Mouse (Mus musculus) olfactory bulb, adult 2 months (tissue): ENCODE results near the gene Sparcl1.

ENCODE experiments used
- CTCF ChIP-seq: fragments of 200-500 bp; IDR thresholded peaks from 2 replicates; pipeline ENCODE4 v1.5.1; 2012; ENCODE audit warnings: low read depth, mild to moderate bottlenecking, low read length, moderate library complexity; ENCODE audit not compliant: insufficient read depth
- POLR2A ChIP-seq: fragments of 200-500 bp; IDR thresholded peaks from 2 replicates; pipeline ENCODE4 v1.6.1; 2012; ENCODE audit warnings: mild to moderate bottlenecking, low read depth, low read length, moderate library complexity; ENCODE audit not compliant: insufficient read depth

DNA sequence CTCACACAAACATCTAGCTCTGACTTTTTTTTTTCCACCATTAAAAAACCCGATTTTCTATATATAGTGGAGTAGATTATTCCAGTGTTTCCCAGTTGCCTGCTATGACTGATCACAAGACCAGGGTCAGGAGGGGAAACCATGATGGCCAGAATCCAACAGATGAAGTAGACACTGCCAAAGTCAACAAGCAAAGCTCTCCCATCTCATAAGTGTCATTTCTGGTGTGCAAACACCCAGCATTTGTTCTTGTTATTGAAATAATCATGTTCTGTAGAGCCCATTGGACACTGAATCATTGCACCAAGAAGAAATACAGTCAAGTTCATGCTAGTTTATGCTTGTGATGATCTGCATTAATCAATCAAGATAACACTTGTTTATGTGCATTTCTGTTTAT, 47.9 kb upstream of the Sparcl1 start:
- TF ChIP-seq CTCF (no peak), POLR2A (no peak)
